Mouse (Mus musculus): ENCODE data around the gene Grasp.

Gene Grasp

DNA sequence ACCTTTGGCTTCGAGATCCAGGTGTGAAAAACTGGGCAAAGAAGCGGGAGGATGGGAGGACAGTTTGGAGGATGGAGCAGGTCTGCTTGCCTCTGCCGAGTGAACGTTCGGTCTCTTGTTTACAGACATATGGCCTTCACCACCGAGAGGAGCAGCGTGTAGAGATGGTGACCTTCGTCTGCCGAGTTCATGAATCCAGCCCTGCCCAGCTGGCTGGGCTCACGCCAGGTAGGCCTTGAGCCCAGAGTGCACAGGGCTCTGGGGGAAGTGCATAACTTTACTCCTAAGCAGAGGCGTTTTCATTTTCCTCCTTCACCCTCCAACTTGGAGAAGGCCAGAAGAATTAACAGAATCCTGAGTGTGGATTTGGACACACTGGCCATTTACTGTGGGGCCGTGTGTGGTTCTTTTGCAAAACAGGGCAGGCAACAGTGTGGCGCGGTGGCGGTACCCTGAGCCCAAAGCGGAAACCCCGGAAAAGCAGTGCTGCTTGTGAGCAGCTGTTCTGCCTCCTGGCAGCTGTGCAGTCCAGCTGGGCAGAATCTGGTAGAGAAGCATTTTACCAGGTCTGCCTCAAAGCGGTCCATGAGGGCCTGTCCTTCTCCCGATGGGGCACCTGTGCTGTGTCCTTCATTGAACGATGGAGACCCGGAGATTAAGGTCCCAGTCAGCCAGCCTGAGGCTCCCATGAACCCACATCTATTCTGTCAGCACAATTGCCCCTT is 5.0 kb downstream of the Grasp start:
- no peak for DNase-seq (ENCODE audit: low spot score)

GRCm38 (mm10) chr15:101230503-101230902 is 6.5 kb downstream of the Grasp start:
- no peak for DNase-seq (ENCODE audit: low spot score)

DNA sequence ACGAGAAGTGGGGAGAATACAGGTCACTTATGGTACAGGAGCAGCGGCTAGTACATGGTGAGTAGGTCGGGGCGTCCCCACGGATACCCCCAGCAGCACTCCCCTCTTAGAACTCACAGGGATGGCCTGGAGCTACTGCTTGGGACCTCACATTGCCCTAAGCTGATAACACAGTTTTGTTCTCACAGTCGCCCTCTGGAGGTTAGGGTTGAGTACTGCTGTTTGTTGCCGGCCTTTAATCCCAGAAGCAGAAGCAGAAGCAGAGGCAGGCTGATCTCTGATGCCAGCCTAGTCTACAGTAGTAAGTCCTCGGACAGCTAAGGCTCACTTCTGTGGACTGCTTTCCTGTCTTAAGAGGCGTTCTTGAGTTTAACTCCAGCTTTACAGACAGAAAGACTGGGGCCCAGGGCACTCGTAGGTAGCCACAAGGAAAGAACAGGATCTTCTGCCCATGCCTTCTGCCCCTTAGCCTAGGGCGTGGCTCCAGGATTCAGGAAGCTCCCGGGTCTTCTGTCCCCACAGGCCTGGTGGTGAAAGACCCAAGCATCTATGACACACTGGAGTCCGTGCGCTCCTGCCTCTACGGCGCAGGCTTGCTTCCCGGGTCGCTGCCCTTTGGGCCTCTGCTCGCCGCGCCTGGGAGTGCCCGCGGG is 7.1 kb downstream of the Grasp start:
- no peak for DNase-seq (ENCODE audit: low spot score)

GRCm38 (mm10) chr15:101231648-101232180 is 7.7 kb downstream of the Grasp start:
- no peak for DNase-seq (ENCODE audit: low spot score)

- DNase-seq (ENCODE audit: low spot score) = no peak
These were observed 8.6 kb downstream of the Grasp start for GRCm38 (mm10) chr15:101232607-101233006.

DNA sequence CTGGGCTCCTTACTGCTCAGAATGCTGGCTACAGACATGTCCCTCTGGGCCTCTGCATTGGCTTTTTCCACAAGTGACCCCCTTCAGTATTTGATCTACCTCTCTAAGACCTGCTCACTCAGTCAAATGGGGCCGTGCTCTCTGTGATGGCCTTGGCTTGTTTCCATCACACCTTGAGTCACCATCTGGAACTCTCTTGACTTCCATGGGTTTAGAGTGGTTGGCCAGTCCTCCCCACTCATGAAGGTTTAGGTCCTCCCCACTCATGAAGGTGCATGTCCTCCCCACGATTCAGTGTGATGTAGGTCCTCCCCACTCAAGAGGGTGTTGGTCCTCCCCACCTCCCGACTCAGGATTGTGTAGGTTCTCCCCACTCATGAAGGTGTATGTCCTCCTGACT is 9.2 kb downstream of the Grasp start:
- DNase-seq (ENCODE audit: low spot score) = no peak

DNA sequence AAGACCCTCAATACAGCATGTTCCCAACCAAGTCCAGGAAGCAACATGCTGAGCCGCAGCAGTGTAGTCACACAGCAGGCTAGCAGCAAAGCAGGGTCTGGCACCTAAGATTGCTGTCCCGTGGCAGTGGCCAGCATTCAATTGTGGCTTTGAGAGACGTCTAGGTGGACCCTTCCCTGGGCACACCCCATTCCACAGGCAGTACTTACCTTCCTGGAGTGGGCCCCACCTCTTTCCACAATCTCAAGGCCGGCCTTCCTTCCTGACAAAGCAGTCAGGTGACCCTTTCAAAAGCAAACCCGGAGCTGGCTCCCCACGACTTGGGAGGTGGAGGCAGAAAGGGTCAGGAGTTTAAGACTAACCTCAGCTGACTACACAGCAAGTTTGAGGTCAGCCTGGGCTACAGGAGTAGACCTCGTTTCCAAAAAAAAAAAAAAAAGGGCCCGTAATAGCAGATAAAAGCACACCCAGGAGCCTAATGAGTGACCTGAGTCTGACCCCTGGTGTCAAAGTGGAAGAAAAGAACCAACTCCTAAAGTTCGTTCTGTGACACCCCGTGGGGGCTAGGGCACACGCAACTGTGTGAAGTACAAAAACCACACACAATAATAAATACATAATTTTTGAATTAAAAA is 9.8 kb downstream of the Grasp start:
- no peak for DNase-seq (ENCODE audit: low spot score)

DNA sequence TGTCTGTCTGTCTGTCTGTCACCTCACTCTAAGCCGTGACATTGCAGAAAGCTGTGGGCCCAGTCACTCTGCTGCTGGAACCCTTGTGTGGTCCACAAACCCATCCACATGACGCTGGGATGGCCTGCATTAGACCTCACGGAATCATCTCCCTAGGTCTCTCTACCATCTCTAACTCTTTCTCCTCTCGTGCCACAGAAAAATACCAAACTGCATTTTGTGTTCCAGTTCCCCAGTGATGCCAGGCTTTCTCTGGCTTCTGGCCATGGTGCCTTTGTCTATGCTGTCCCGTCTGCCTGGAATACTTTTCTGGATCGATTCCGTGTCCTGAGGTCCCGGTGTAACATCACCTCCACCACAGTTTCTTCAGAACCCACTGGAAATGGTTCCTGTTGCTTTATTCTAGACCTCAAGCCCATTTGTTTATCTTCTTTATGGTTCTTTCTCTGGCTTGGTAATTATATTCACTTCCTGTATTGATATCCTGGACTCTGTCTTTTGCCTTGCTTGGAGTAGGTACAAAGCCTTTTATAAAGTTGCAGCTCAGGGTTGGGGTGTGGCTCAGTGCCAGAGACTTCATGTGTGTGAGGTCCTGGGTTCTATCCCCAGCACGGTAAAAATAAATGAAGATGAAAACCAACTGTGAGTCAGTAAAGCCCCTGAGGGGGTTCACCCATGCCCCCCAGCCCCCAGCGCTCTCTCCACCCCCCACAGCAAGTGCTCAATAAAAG is 10.8 kb downstream of the Grasp start:
- no peak for DNase-seq (ENCODE audit: low spot score)

GRCm38 (mm10) chr15:101235342-101235698 is 11.3 kb downstream of the Grasp start:
- no peak for DNase-seq (ENCODE audit: low spot score)

DNA sequence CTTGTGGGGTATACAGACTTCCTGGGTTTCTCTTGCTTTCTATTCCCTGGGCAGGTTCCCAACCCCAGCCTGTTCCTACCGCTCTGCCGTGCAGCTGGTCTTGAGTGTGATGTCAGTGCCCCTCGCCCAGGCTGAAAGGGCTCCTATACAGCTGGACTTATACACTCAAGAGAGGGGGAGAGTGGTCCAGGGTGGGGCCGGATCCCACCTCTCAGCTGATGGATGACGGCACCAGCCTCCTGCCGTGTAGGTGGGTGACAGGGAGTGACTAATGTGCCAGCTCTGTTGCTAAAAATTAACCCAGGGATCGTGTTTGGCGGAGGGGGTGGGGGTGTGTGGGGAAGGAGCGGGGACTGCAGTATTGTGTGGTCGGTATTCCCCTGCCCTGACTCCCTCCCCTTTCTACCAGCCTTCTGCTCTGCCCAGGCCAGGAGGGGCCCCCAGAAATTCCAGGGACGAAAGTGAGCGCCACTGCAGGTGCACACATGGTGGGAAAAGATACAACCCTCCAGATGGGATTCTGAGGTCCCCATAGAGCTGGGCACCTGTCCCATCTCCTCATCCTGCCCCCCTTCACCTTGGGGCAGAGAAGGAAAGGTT is 11.8 kb downstream of the Grasp start:
- DNase-seq (ENCODE audit: low spot score) = no peak

GRCm38 (mm10) chr15:101236878-101237277 is 12.9 kb downstream of the Grasp start:
- DNase-seq (ENCODE audit: low spot score) = peak; percentile 80

DNA sequence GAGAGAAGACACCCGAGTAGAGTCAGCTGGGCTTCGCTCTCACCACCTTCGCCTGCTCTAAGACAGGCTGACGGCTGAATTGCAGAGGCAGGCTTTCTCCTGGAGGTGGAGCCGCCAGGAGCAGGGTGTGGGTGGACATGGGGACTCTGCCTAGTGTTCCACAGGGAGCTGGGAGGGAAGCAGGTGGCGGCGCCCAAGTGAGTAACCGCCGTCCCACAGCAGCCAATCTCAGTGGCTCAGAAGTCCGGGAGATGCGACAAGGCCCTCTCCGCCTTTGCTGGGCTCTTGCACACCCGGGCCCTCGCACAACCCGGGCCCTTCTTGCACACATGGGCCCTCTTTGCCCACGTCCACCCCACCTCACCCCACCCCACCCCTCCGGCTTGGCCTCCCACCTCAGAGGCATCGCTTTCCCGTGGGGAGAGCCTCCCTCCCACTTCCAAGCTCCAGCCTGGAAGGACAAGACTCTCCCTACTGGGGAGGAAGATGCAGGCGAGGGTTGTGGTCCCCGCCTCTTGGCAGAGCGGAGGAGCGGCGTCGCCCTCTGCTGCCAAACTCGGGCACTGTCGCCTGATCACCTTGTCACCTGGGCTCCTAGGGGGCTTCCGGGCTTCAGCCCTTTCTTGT is 15.0 kb downstream of the Grasp start:
- peak; percentile 82 for DNase-seq (ENCODE audit: low spot score)

GRCm38 (mm10) chr15:101239821-101240220 is 15.8 kb downstream of the Grasp start:
- no peak for DNase-seq (ENCODE audit: low spot score)

- peak; percentile 93 for DNase-seq (ENCODE audit: low spot score)
These were observed 16.8 kb downstream of the Grasp start for GRCm38 (mm10) chr15:101240799-101241204.

- DNase-seq (ENCODE audit: low spot score) = no peak
These were observed 17.2 kb downstream of the Grasp start for GRCm38 (mm10) chr15:101241236-101241635.

DNA sequence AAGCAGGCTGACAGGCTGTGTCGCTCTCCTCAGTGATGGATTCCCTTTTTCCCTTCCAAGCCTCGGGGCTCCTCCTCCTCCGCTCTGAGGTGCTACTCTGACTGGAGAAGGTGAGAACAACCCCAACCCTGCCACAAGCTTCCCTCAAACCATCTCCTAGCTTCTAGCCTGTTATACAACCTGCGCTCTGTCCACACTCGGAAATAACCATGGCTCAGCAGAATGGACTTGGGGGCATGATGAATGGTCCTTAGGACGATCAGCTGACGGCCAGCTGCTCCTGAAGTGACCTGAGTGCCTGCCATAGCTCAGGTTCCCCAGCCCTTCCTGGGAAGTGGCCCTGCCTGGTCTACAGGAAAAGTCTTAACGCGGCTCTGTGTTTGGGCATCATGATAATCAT is 17.9 kb downstream of the Grasp start:
- DNase-seq (ENCODE audit: low spot score) = no peak

GRCm38 (mm10) chr15:101242645-101243044 is 18.7 kb downstream of the Grasp start:
- peak; percentile 50 for DNase-seq (ENCODE audit: low spot score)

- no peak for DNase-seq (ENCODE audit: low spot score)
These were observed 20.0 kb downstream of the Grasp start for GRCm38 (mm10) chr15:101244012-101244411.

- peak; percentile 98 for DNase-seq (ENCODE audit: low spot score)
These were observed 22.5 kb downstream of the Grasp start for GRCm38 (mm10) chr15:101246231-101247154.

DNA sequence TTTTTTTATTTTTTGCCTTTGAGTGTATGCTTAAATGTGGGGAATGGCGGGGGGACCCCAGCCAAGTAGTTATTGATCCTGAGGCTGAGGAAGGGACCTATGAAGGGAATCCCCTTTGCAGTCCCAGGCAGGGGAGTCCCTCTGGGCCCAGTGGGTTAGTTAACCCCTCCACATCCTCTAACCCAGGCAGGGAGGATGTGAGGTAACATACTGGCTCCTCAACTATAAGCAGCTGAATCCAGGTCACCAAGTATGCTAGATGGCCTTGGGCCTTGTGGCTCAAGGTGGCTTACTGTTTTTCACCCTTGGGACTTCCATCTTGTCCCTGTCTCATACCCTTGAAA is 23.1 kb downstream of the Grasp start:
- DNase-seq (ENCODE audit: low spot score) = no peak
